Mouse (Mus musculus) T-helper 2 cell (primary cell): ENCODE results near the gene Tlx3.

Experiments
- in situ Hi-C: fragments of 300-600 bp; cut with MboI, MseI; formaldehyde crosslinking; loops from one replicate; pipeline ENCODE4 v1.15.1; 2025; ENCODE audit warnings: high pct_unique_total_duplicates

Tlx3 gene

GRCm38 (mm10) chr11:33151128-33151779 lies 52.1 kb downstream of the Tlx3 start:
- in situ Hi-C loops, result no loop called here
